Mouse (Mus musculus): ENCODE data around the gene Gm28230.

Gm28230 gene

GRCm38 (mm10) chr2:74703720-74704392 is 22.7 kb upstream of the Gm28230 start:
- no peak for DNase-seq (ENCODE audit: extremely low spot score, low spot score)

- DNase-seq (ENCODE audit: extremely low spot score, low spot score): peak; percentile 89
Observed at GRCm38 (mm10) chr2:74704393-74704998, 22.0 kb upstream of the Gm28230 start, which contains the start of gene Hoxd8. Hoxd8 (plus strand) TSS chr2:74704615.

GRCm38 (mm10) chr2:74704999-74705466 is 21.5 kb upstream of the Gm28230 start:
- peak; percentile 76 for DNase-seq (ENCODE audit: extremely low spot score, low spot score)

- peak; percentile 84 for DNase-seq (ENCODE audit: extremely low spot score, low spot score)
Observed at GRCm38 (mm10) chr2:74705467-74706089, 20.9 kb upstream of the Gm28230 start.

GRCm38 (mm10) chr2:74706393-74706960 is 20.1 kb upstream of the Gm28230 start:
- DNase-seq (ENCODE audit: extremely low spot score, low spot score): peak; percentile 36

GRCm38 (mm10) chr2:74707599-74707998 is 18.9 kb upstream of the Gm28230 start:
- peak; percentile 35 for DNase-seq (ENCODE audit: extremely low spot score, low spot score)

- peak; percentile 47 for DNase-seq (ENCODE audit: extremely low spot score, low spot score)
Observed at GRCm38 (mm10) chr2:74708676-74709075, 17.9 kb upstream of the Gm28230 start.

- DNase-seq (ENCODE audit: extremely low spot score, low spot score): peak; percentile 33
Observed at GRCm38 (mm10) chr2:74709465-74710419, 16.8 kb upstream of the Gm28230 start.

- peak; percentile 58 for DNase-seq (ENCODE audit: extremely low spot score, low spot score)
Observed at GRCm38 (mm10) chr2:74710929-74711543, 15.5 kb upstream of the Gm28230 start.

- DNase-seq (ENCODE audit: extremely low spot score, low spot score): peak; percentile 82
Observed at GRCm38 (mm10) chr2:74711721-74712621, 14.6 kb upstream of the Gm28230 start, which contains the start of the genes Hoxd3 and Hoxd4. Hoxd3 (plus strand) TSS chr2:74711927. Hoxd4 (plus strand) TSS chr2:74711929.

GRCm38 (mm10) chr2:74713239-74714150 is 13.0 kb upstream of the Gm28230 start:
- peak; percentile 48 for DNase-seq (ENCODE audit: extremely low spot score, low spot score)

GRCm38 (mm10) chr2:74714156-74714789 is 12.3 kb upstream of the Gm28230 start:
- no peak for DNase-seq (ENCODE audit: extremely low spot score, low spot score)

- DNase-seq (ENCODE audit: extremely low spot score, low spot score): no peak
Observed at GRCm38 (mm10) chr2:74714881-74715280, 11.6 kb upstream of the Gm28230 start.

- DNase-seq (ENCODE audit: extremely low spot score, low spot score): peak; percentile 98
Observed at GRCm38 (mm10) chr2:74715504-74716241, 10.9 kb upstream of the Gm28230 start.

- no peak for DNase-seq (ENCODE audit: extremely low spot score, low spot score)
Observed at GRCm38 (mm10) chr2:74720384-74720783, 6.1 kb upstream of the Gm28230 start.

- peak; percentile 56 for DNase-seq (ENCODE audit: extremely low spot score, low spot score)
Observed at GRCm38 (mm10) chr2:74720955-74721491, 5.5 kb upstream of the Gm28230 start.

- peak; percentile 57 for DNase-seq (ENCODE audit: extremely low spot score, low spot score)
Observed at GRCm38 (mm10) chr2:74721882-74722281, 4.6 kb upstream of the Gm28230 start.

Measured in neural tube, embryonic 10.5 days (tissue).